Mouse (Mus musculus) megakaryocyte, adult 5-6 weeks (primary cell): ENCODE measurements around the gene Gramd4. TPM values are rescaled to one million over a fixed set of nuclear protein-coding genes. Genes with fewer than 3 reads are reported as not detected.

Experiments
- ATAC-seq: 2 replicates; pipeline ENCODE4 v1.8.0; 2016; ENCODE audit warnings: mild to moderate bottlenecking, inconsistent platforms; ENCODE audit not compliant: poor library complexity, severe bottlenecking
- total RNA-seq, 2 experiments: library from RNA; stranded (forward) in 1 of 2; stranded (reverse) in 1 of 2; fragments of 153-499, 151-499 nt in 1 of 2; fragments of 221-1000, 200-1000 nt in 1 of 2; gene quantifications; 2 replicates each; pipeline versions ENCODE4 v1.2.3 to v1.2.4; 2015 to 2017

Gramd4 gene
- total RNA-seq, 2 experiments from 2014 or later, result 13.1 to 46.0 TPM

- ATAC-seq, result peak; percentile 57
Measured at GRCm38 (mm10) chr15:86069011-86069791, 11.7 kb downstream of the Gramd4 start.

GRCm38 (mm10) chr15:86070368-86070767 is 12.9 kb downstream of the Gramd4 start:
- no peak for ATAC-seq

GRCm38 (mm10) chr15:86071166-86071565 is 13.7 kb downstream of the Gramd4 start:
- ATAC-seq, result no peak

GRCm38 (mm10) chr15:86074171-86074937 is 16.9 kb downstream of the Gramd4 start:
- no peak for ATAC-seq

GRCm38 (mm10) chr15:86075305-86076047 is 18.0 kb downstream of the Gramd4 start:
- ATAC-seq, result no peak

GRCm38 (mm10) chr15:86076048-86076315 is 18.5 kb downstream of the Gramd4 start:
- ATAC-seq, result no peak

- no peak for ATAC-seq
Measured at GRCm38 (mm10) chr15:86076378-86076777, 18.9 kb downstream of the Gramd4 start.

- ATAC-seq, result no peak
Measured at GRCm38 (mm10) chr15:86077934-86078333, 20.4 kb downstream of the Gramd4 start.

- no peak for ATAC-seq
Measured at GRCm38 (mm10) chr15:86078481-86079216, 21.2 kb downstream of the Gramd4 start.

GRCm38 (mm10) chr15:86079467-86079866 is 22.0 kb downstream of the Gramd4 start:
- no peak for ATAC-seq

GRCm38 (mm10) chr15:86079876-86080275 is 22.4 kb downstream of the Gramd4 start:
- peak; percentile 28; the same call in 1 of the 2 replicates for ATAC-seq

GRCm38 (mm10) chr15:86080408-86080807 is 22.9 kb downstream of the Gramd4 start:
- ATAC-seq, result no peak

GRCm38 (mm10) chr15:86081654-86082053 is 24.2 kb downstream of the Gramd4 start:
- no peak for ATAC-seq

GRCm38 (mm10) chr15:86082551-86082961 is 25.1 kb downstream of the Gramd4 start:
- ATAC-seq, result no peak

GRCm38 (mm10) chr15:86083261-86083741 is 25.8 kb downstream of the Gramd4 start:
- peak; percentile 41 for ATAC-seq

GRCm38 (mm10) chr15:86085301-86086225 is 28.1 kb downstream of the Gramd4 start:
- ATAC-seq, result no peak

GRCm38 (mm10) chr15:86086291-86086706 is 28.8 kb downstream of the Gramd4 start:
- no peak for ATAC-seq

GRCm38 (mm10) chr15:86087591-86088149 is 30.2 kb downstream of the Gramd4 start:
- ATAC-seq, result no peak

GRCm38 (mm10) chr15:86088266-86088790 is 30.8 kb downstream of the Gramd4 start:
- ATAC-seq, result no peak
